Mouse (Mus musculus): ENCODE results near the gene Tuba4a.
"Not testable (repeated sequence)": the region's sequence is repeated elsewhere in the genome, so short reads cannot be mapped to it uniquely, and the experiment has no call there.

The Tuba4a gene

DNA sequence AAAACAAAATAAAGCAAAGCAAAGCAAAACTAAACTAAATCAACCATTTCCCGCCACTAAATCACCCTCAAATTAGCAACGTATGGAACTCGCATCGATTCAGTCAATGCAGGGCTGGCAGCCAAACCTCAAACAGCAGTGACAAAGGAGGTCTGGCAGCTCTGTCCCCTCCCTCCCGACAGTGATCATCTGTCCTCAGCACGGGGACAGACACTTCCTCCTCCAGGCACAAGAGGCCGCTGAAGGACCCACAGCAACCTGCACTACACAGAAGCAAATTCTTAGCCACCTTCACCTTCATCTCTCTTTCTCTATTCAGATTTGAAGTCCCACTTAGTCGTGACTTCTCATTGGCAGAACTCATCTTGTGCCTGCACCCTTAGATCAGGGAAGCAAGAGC is 14.9 kb upstream of the Tuba4a start:
- DNase-seq, result peak; percentile 85 to 88

DNA sequence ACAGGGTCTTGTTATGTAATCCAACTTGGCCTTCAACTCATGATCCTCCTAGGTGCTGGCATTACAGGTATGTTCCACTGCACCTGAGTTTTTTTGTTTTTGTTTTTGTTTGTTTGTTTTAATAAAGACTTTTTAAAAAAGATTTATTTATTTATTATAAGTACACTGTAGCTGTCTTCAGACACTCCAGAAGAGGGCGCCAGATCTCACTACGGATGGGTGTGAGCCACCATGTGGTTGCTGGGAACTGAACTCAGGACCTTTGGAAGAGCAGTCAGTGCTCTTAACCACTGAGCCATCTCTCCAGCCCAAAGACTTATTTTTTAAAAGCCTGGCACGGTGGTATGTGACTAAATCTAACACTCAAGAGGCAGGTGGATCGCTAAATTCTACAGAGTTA is 12.8 kb upstream of the Tuba4a start:
- DNase-seq, result not testable (repeated sequence)

DNA sequence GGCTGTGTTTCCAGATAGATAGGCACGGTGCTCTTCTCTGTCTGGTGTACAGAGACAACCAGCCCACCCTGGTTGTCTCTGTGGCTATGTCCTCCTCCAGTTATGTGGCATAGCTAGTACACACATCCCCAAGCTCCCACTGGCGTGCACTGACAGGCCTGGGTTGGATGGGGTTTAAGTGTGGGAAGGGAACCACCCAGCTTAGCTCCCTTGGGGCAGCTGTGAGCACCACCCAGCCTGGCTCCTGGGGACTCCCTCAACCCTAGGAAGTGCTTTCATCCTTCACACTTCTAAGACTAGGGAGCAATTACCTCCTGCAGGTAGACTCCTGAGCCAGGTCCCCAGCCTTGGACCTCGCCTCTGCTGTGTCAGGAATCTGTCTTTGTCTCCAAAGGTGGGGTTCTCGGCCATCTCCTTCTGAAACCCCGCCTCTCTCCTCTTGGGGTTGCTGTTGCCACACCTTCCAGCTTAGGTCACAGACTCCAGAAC is 12.0 kb upstream of the Tuba4a start, which contains the start of gene A630095N17Rik:
TSS of gene A630095N17Rik (minus strand) at position 439 of the 489 bp plus-strand sequence.
- no peak for DNase-seq

DNA sequence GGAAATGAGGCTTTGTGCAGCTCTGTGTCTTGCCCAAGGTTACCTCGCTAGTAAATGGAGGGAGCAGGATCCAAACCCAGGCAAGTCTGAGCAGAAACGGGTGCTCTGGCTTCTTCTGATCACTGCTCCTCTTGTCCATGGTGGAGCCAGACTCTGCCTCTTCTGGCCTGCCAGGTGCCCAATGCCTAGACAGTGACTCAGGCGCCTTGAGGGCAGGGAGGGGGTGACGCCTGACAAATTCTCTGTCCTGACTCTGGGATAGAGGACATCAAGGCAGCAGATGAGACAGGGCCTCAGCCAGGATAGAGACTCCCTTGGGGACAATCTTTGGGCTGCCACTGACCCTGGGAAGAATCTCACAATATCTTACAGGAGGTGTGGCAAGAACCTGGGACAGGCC is 11.6 kb upstream of the Tuba4a start:
- DNase-seq, result no peak

DNA sequence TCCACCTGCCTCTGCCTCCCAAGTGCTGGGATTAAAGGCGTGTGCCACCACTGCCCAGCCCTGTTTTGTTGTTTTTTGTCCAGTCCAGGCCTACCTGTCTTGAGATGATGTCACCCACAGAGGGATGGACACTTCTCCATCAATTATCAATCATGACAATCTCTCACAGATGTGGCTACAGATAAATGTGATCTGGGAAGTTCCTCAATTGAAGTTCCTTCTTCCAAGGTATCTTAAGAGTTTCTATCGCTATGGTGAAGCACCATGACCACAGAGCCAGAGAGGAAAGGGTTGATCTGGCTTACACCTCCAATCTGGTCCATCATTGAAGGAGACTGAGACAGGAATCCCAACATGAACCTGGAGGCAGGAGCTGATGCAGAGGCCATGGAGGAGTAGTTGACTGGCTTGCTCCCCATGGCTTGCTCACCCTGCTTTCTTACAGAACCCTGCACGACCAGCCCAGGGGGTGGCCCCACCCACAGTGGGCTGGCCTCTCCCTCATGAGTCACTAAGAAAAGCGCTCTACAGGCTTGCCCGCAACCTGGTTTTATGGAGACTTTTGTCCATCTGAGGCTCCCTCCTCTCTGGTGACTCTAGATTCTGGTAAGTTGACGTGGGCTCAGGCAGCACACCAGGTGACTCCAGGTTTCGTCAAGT is 10.8 kb upstream of the Tuba4a start:
- DNase-seq, result no peak

DNA sequence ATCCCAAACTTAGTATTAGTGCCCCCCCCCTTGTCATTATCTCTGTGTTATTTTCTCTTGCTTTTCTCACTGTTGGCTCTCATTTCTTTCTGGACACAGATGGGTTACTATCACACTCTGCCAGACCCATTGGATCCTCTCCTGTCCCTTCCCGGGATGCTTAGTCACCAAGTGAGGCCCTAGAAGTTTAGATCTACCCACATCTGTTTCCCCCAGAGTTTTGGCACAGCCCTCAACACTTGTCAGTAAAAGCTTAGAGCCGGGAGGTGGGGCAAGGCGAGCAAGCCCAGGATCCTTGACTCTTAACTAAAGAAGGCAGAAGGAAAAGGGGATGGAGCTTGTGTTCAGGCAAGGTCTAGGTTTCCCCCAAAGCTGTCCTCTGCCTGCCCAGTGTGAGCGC is 9.5 kb upstream of the Tuba4a start:
- DNase-seq, result no peak

DNA sequence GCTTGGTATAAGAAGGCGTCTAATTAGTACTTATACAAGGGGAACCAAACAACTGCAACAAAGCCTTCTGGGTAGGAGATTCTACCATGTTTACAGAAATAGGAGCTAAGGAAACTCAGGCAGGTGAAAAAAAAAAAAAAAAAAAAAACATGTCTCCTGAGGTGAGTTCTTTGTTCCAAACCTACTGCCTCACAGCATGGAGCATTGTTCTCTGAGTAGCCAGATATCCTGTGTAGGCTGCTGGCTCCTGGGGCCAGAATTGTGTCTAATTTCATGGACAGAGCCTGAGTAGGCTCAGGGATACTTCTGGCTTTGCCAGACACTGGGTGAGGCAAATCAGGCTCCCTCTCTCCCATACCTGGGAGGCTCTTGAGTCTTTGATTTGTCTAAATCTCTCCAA is 8.0 kb upstream of the Tuba4a start:
- no peak for DNase-seq

DNA sequence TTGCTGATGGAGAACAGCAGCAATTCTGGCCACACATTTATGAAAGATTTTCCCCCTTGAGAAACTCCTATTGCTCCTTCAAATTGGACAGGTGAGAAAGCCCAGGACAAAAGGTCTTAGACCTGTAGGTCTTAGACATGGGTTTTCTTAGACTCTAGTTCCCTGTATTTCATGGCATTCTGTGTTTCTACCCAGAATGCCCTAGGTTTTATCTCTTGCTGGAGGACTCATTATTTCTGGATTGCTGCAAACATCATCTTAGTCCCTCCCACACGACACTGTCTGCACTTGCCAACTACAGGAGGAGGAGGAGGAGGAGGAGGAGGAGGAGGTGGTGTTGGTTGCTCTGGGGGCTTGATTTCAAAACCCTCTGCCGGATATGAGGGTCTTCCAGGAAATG is 6.5 kb upstream of the Tuba4a start:
- DNase-seq, result no peak

DNA sequence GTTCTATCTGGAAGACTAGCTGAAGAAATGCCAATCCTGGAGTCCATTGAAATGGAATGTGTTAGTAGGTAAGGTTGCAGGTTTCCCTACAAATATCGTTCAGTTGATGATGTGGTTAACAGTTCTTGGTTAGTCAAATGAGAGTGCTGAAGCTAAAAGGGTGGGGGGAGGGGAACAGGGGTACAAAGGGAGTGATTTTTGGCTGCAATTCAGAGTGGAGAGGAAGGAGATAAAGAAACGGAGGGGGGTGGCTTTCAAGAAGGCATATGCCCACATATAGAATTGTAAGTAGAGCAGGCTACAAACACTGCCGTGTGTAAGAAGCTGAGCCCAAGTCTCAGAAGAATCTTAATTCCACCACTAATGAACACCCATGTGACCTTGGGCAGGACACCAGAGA is 5.8 kb upstream of the Tuba4a start:
- no peak for DNase-seq

DNA sequence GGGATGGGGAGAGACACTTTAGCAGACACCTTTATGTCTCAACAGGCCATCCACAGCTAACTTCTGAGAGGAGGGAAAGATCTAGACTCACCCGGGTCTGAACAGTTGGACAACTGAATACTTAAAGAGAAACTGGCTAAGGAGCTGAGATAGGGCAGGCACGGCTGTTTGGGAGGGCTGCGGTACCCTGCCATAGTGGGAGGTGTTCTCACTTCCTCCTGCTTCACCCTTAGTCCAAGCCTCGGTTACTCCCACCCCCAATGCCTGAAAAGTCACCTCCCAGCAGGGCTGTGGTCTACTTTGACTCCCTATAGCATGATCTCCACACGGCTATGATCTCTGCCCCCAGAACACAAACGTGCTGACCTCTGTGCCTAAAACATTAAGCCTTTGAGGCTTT is 3.9 kb upstream of the Tuba4a start:
- DNase-seq, result no peak

DNA sequence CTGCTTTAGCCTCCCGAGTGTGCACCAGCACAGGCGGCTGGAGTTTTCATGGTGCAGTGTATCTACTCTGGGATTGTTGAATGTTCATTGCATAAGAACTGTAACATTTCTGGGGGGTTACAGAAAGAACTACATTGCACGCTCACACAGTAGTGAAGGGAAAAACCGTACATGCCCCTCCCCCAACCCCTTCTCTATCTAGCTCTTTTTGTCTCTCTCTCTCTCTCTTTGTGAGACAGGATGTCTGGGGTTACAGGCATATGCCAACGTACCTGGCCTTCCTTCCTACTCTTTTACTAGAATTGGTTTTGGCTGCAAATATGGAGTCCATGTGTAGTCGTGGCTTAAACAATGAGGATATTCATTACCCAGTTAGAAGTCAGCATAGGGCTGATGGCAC is 3.3 kb upstream of the Tuba4a start:
- no peak for DNase-seq

DNA sequence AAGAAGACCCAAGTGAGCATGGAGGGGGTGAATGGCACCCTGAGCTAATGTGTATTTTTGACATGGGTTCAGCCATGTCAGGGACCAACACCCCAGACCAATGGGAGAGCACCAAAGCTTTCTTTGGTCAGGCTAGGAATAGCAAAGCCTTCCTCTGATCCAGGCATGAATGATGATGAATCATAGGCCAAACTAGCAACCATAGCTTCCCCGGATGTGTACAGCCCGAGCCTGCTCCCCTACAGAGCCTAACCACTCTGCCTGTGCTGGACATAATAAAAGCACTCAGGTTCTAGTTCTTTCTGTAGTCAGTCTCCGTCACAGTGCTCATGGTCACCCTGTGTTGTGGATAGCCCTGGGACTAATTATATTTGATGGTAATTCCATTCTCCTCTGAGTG is 1.9 kb upstream of the Tuba4a start:
- no peak for DNase-seq

DNA sequence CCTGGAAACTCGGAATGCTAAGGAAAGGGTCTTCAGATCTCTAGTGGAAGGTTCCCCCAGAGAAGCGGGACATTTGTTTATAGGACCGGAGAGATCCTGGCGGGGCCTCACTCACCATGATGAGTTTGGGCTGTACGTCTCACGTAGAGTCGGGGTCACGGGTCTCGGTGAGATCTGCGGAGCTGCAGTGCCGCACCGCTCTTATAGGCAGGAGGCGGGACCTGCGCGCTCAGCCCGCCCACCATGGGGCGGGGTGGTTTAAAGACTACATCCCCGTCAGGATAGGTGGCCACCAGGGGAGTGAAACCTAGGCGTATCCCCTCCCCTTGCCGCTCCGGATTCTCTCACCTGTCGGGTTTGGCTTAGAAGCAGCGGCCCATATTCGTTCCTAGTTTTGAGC is 587 bp downstream of the Tuba4a start:
- peak; percentile 97 for DNase-seq

DNA sequence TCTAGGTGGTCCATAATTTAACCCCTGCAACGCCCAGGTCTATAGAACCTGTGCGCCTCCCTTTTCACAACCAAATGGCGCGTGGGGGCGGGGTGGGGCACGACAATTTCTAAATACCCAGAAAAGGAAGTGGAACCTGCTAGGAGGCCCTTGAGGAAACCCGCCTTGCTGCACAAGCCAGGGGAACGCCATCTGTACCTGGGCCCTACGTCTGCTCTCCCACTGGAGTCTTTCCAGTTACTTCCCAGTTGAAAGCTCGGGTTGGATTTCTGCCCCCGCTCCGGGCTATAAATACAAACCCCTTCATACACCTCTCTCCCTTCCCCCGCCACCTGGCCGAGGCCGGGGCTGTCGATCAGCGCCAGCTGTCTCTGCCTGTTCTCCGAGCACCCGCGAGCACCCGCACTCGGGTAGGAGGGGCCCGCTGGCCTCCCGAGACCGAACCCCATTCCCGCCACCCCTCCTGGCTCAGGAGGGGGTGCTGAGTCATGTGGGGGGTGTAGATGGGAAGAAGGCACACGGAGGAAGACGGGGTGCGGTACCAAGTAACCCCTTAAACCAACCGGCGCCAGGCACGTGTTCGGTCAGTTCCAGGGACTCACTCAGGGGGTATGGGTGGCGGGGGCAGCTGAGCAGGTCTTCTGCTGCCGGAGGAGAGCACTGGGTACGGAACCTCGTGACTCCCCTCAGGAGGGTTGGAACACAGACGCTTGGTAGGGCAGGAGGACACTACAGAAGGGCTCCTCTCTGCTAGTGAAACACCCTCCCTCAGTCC is 1.3 kb downstream of the Tuba4a start:
- DNase-seq, result peak; percentile 93

DNA sequence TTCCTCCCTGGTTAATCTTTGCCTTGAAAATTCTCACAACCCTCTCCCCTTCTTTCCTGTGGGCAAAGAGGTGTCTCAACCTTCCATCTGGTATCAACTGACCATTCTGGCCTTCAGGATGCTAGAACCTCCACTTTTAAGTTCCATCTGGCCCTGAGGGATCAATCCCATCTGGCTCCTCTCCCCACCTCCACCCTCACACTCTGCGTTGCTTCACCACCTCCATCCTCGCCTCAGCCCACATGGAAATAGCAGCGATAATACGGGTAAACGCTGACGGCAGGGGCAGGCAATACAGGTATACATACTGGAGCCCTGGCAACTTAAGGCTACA is 1.8 kb downstream of the Tuba4a start:
- no peak for DNase-seq

DNA sequence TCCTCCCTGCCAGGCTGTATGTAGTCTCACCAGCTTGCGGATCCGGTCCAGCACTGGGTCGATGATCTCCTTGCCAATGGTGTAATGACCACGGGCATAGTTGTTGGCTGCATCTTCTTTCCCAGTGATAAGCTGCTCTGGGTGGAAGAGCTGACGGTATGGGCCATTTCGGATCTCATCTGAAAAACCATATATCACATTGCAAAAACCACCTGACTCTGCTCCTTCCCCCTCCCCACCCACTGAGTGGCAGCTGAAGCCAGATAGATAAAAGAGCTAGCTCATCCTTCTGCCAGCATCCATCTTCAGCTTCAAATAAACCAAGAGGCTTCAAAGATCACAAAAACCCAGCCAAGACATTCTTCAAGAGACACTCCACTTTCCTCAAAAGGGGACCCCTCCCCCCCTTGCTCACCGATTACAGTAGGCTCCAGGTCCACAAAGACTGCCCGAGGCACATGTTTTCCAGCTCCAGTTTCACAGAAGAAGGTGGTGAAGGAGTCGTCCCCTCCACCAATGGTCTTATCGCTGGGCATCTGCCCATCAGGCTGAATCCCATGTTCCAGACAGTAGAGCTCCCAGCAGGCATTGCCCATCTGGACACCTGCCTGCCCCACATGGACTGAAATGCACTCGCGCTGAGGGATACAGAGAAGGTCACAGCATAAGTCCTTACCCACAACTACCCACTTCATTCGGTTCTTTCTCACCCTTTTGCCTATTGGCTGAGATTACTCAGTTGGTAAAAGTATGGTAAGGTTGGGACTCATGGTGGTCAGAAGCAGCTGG is 2.7 kb downstream of the Tuba4a start:
- DNase-seq, result peak; percentile 58 to 62

DNA sequence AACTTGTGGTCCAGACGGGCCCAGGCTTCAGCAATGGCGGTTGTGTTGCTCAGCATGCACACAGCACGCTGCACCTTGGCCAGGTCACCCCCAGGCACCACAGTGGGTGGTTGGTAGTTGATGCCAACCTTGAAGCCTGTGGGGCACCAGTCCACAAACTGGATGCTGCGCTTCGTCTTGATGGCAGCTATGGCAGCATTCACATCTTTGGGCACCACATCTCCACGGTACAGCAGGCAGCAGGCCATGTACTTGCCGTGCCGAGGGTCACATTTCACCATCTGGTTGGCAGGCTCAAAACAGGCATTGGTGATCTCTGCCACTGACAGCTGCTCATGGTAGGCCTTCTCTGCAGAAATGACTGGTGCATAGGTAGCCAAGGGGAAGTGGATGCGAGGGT is 3.9 kb downstream of the Tuba4a start:
- DNase-seq, result peak in 1 of 2 experiments; percentile 44

DNA sequence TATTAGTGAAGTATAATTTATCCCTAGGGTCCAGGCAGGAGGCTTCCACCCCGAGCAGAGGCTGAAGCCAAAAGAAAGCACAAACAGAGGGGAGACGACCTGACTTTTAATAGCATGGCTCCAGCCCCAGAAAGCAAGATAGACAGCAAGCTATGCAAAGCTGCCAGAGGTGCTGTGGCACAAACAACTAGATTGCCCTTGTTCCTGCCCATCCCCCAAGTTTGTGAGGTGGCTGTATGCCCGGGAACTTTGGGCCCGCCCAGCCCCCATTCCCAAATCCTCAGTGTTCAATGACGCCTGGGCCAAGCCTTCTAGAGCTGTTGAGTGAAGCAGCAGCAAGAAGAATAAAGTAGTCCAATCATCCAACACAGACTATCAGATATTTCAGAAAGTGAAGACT is 4.8 kb downstream of the Tuba4a start:
- peak; percentile 50 to 53 for DNase-seq

DNA sequence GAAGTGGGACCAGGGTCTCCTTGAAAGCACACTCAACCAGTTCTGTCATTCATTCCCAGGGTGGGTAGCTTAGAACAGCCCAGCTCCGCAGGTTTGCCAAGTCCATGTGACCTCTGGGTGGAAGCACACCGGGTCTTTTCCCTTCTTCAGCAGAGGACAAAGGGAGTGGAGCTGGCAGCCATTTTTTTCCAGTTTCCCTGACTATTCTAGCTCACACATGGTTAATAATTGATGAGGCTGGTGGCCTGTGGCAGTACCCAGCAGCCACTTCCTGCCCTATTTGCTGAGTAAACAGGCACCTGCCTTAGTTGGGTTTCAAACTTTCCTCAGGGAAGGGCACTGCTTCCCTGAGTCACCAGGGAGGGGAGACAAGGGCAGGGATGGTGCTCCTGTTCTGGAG is 5.2 kb downstream of the Tuba4a start:
- no peak for DNase-seq

DNA sequence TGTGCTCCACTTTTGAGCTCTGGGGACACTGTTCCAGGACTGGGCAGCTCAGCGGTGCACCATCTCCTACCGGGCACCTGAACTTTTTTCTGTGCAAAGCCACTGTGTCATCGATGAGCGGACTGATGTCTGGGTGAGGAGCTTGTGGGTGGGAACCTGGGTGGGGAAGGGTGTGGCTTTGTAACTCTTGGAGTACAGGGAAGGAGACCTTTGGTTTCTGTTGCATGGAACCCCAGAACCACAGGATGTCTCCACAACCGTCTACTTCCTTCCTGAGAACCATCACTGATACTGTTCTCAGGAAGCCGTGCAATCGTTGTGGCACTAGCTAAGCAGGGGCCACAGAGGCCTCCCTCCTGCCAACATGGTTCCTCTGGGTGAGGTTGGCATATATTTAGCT is 6.6 kb downstream of the Tuba4a start:
- DNase-seq, result no peak

DNA sequence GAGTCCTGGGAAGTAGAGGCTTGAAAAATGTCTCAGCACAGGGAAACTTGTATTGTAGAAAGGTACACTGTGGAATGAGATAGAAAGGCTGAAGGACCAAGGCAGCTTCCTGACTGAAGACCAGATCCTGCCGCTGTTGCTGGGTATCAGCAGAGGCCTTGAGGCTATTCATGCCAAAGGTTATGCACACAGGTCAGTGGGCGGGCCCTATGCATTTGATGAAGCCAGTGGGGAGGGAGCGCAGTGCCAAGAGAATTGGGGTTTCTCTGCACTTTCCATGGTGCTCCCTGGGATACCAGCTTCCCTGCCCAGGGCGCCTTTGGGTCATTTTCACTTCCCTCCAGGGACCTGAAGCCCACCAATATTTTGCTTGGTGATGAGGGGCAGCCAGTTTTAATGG is 7.1 kb downstream of the Tuba4a start:
- DNase-seq, result no peak

DNA sequence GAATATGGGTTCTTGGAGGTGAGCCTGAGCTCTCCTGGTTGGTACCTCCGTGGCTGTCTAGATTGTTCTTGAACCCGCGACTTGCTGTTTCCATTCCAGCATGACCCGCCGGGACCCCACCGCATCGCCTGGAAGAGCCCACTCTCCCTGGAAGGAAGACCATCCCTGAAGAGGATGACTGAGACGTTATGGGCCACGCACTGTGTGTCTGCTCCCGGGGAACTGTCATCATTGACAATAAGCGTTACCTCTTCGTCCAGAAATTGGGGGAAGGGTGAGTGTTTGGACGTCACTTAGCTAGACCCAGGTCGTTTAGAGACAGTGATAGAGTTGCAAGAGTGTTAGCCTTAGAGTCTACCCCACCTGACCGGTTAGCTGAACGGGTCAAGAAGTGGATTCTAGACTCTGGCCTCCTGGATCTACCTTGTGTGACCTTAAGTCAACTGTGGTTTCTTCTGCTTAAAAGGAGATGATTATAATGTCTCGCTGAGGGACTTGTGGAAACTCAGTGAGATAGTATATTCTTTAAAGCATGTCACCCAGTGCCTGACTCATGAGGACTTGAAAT is 8.4 kb downstream of the Tuba4a start:
- DNase-seq, result no peak

All from cerebellum, postnatal 14 days (tissue).